Mouse (Mus musculus) limb, embryonic 14.5 days (tissue): ENCODE results near the gene Gbx2. TPM values are rescaled to one million over a fixed set of nuclear protein-coding genes. Genes with fewer than 3 reads are reported as not detected.

Experiments
- ATAC-seq: fragments of 200-750 bp; cut with Nextera tagmentation; 2 replicates; pipeline ENCODE4 v1.8.0; 2017; ENCODE audit warnings: low read depth, moderate number of reproducible peaks, moderate TSS enrichment; ENCODE audit not compliant: low FRiP score
- DNase-seq: peaks from one replicate; pipeline ENCODE4 v3.0.0-alpha.2; 2015; ENCODE audit warnings: low spot score
- H3K27ac ChIP-seq: fragments of 300-500 bp; sonication (generic); replicated peaks from 2 replicates; pipeline ENCODE4 v1.5.1; 2014; ENCODE audit warnings: low read depth, mild to moderate bottlenecking, low read length, moderate library complexity, mixed read lengths
- H3K27me3 ChIP-seq: fragments of 300-500 bp; sonication (generic); 2 replicates; pipeline ENCODE4 v1.6.1; 2014; ENCODE audit warnings: low read length, mixed read lengths; ENCODE audit not compliant: control insufficient read depth, insufficient read depth
- H3K36me3 ChIP-seq: fragments of 300-500 bp; sonication (generic); 2 replicates; pipeline ENCODE4 v1.6.1; 2014; ENCODE audit warnings: mild to moderate bottlenecking, low read length, moderate library complexity, mixed read lengths; ENCODE audit not compliant: control insufficient read depth, insufficient read depth
- H3K4me1 ChIP-seq: fragments of 300-500 bp; sonication (generic); 2 replicates; pipeline ENCODE4 v1.6.1; 2014; ENCODE audit warnings: antibody characterized with exemption, low read length, mixed read lengths; ENCODE audit not compliant: control insufficient read depth, insufficient read depth
- H3K4me2 ChIP-seq: fragments of 300-500 bp; sonication (generic); replicated peaks from 2 replicates; pipeline ENCODE4 v1.6.1; 2014; ENCODE audit warnings: low read depth, mild to moderate bottlenecking, low read length, moderate library complexity; ENCODE audit not compliant: severe bottlenecking
- H3K4me3 ChIP-seq: fragments of 300-500 bp; sonication (generic); replicated peaks from 2 replicates; pipeline ENCODE4 v1.5.1; 2014; ENCODE audit warnings: low read length
- H3K9ac ChIP-seq: fragments of 300-500 bp; sonication (generic); 2 replicates; pipeline ENCODE4 v1.6.1; 2014; ENCODE audit warnings: mild to moderate bottlenecking, low read depth, low read length, moderate library complexity; ENCODE audit not compliant: severe bottlenecking
- H3K9me3 ChIP-seq: fragments of 300-500 bp; sonication (generic); 2 replicates; pipeline ENCODE4 v1.6.1; 2016; ENCODE audit warnings: low read length; ENCODE audit not compliant: control insufficient read depth
- POLR2A ChIP-seq: fragments of 200-500 bp; IDR thresholded peaks from 2 replicates; pipeline ENCODE4 v1.8.0; 2012; ENCODE audit warnings: inconsistent platforms, mild to moderate bottlenecking, moderate library complexity, borderline replicate concordance; ENCODE audit not compliant: insufficient read depth, insufficient read length; ENCODE audit errors: extremely low read depth
- WGBS: fragments of 180-500 bp; shearing (Covaris S2); extraction: QIAGEN DNeasy Blood & Tissue Kit; methylation state at CpG from one replicate; pipeline ENCODE4 v1.1.7; 2014; 5-methylcytosine and 5-hydroxymethylcytosine counted together
- polyA plus RNA-seq, 2 experiments: library from polyadenylated mRNA; depleted of rRNA in 1 of 2; stranded (reverse) in 1 of 2; unstranded in 1 of 2; fragments of >200 nt; fragmentation: Nextera tagmentation in 1 of 2; extraction: Ambion mirVana in 1 of 2; gene quantifications; 2 replicates each; pipeline versions ENCODE4 v1.2.1 to v1.2.3; 2012 to 2014

Gene Gbx2
- polyA plus RNA-seq, 2 experiments: 0.17 to 0.21 TPM

GRCm38 (mm10) chr1:89934316-89935260 is 3.6 kb upstream of the Gbx2 start:
- Histone ChIP-seq H3K27ac (no peak overlapping the region), H3K9me3 (no peaks in the 10 kb centered on the region), H3K27me3 (peaks cover 99% of the 10 kb centered on the region), H3K36me3 (no peaks in the 10 kb centered on the region), H3K4me1 (peaks cover 19% of the 10 kb centered on the region), H3K4me3 (no peak overlapping the region), H3K4me2 (no peak overlapping the region), H3K9ac (no peak overlapping the region)
- TF ChIP-seq POLR2A: no peak
- ATAC-seq (no peak), DNase-seq (no peak)
- WGBS: 5% methylated on average over 19 of the region's 19 CpGs

- DNase-seq: no peak
- ATAC-seq: no peak
- Histone ChIP-seq H3K27ac (no peak overlapping the region), H3K4me2 (no peak overlapping the region), H3K27me3 (peaks cover 99% of the 10 kb centered on the region), H3K9ac (no peak overlapping the region), H3K4me1 (peaks cover 23% of the 10 kb centered on the region), H3K36me3 (no peaks in the 10 kb centered on the region), H3K9me3 (no peaks in the 10 kb centered on the region), H3K4me3 (no peak overlapping the region)
- no peak for TF ChIP-seq POLR2A
- under 1% methylated on average over 21 of the region's 21 CpGs for WGBS
These were observed 2.8 kb upstream of the Gbx2 start for GRCm38 (mm10) chr1:89933786-89934185.

DNA sequence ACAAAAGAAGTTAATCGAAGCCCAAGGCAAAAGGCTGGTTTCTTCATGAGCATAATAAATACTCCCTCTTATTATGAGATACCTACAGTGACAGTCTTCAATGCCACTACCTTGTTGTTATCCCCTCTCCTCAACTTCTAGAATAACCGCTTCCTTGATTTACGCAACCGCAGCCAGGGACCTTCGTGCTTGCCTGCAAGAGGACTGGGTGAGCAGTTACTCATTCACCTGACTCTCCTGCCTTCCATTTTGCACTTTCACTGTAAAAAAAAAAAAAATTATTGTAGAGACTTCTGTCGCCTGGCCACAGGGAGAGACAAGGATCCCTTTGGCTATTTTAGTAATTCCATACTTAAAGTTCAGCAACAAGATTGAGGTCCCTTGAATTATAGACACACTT is 2.0 kb upstream of the Gbx2 start:
- Histone ChIP-seq H3K27me3 (peaks cover 100% of the 10 kb centered on the region), H3K4me3 (no peak overlapping the region), H3K36me3 (no peaks in the 10 kb centered on the region), H3K4me1 (peaks cover 23% of the 10 kb centered on the region), H3K9me3 (no peaks in the 10 kb centered on the region), H3K27ac (no peak overlapping the region), H3K9ac (no peak overlapping the region), H3K4me2 (no peak overlapping the region)
- ATAC-seq (no peak), DNase-seq (no peak)
- WGBS: 6% methylated on average over 6 of the region's 6 CpGs
- no peak for TF ChIP-seq POLR2A

GRCm38 (mm10) chr1:89932616-89933015 is 1.6 kb upstream of the Gbx2 start:
- Histone ChIP-seq H3K4me3 (no peak overlapping the region), H3K27me3 (peaks cover 100% of the 10 kb centered on the region), H3K9ac (no peak overlapping the region), H3K36me3 (no peaks in the 10 kb centered on the region), H3K27ac (no peak overlapping the region), H3K4me2 (no peak overlapping the region), H3K9me3 (no peaks in the 10 kb centered on the region), H3K4me1 (peaks cover 23% of the 10 kb centered on the region)
- no peak for TF ChIP-seq POLR2A
- under 1% methylated on average over 16 of the region's 16 CpGs for WGBS
- DNase-seq (no peak), ATAC-seq (no peak)

GRCm38 (mm10) chr1:89932021-89932423 is 1.0 kb upstream of the Gbx2 start:
- Histone ChIP-seq H3K4me1 (peaks cover 23% of the 10 kb centered on the region), H3K4me3 (no peak overlapping the region), H3K4me2 (no peak overlapping the region), H3K27me3 (peaks cover 100% of the 10 kb centered on the region), H3K27ac (no peak overlapping the region), H3K9ac (no peak overlapping the region), H3K9me3 (no peaks in the 10 kb centered on the region), H3K36me3 (no peaks in the 10 kb centered on the region)
- 2% methylated on average over 19 of the region's 19 CpGs for WGBS
- DNase-seq (no peak), ATAC-seq (no peak)
- TF ChIP-seq POLR2A: no peak
